Mouse (Mus musculus) ES-Bruce4 (cell line): ENCODE results near the gene Pklr.

ENCODE experiments used
- CTCF ChIP-seq: IDR thresholded peaks from one replicate; pipeline ENCODE4 v1.8.1; 2011; ENCODE audit warnings: low read depth, low read length
- EP300 ChIP-seq: IDR thresholded peaks from 2 replicates; pipeline ENCODE4 v1.6.1; 2011; ENCODE audit warnings: low read depth, low read length; ENCODE audit not compliant: insufficient read depth

DNA sequence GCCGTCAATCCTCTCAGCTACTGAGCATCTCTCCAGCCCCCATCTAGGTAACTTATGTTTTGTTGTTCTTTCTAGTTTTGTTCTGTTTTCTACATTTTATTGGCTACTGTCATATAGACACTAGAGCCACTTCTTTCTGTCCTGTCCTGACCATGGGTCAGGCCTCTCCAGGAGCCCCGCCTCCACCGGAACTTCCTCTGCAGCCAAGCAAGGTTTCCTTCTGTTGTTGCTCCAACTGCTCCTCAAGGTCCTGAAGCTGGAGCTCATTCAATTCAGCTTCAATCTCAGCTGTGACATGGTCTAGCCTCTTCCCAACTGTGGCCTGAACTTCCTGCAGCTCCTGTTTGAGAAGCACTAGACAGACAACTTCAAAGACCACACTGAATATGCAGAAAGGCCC, 6.0 kb upstream of the Pklr start:
- TF ChIP-seq EP300 (no peak), CTCF (no peak)
